Mouse (Mus musculus) bone marrow macrophage, adult 2 months (primary cell): ENCODE data around the gene Snx9.

Experiments used
- CTCF ChIP-seq: IDR thresholded peaks from 2 replicates; pipeline ENCODE4 v1.5.1; 2012; ENCODE audit warnings: low read depth, mild to moderate bottlenecking, low read length, moderate library complexity
- POLR2A ChIP-seq: IDR thresholded peaks from 2 replicates; pipeline ENCODE4 v1.6.1; 2012; ENCODE audit warnings: mild to moderate bottlenecking, low read depth, low read length, borderline replicate concordance

DNA sequence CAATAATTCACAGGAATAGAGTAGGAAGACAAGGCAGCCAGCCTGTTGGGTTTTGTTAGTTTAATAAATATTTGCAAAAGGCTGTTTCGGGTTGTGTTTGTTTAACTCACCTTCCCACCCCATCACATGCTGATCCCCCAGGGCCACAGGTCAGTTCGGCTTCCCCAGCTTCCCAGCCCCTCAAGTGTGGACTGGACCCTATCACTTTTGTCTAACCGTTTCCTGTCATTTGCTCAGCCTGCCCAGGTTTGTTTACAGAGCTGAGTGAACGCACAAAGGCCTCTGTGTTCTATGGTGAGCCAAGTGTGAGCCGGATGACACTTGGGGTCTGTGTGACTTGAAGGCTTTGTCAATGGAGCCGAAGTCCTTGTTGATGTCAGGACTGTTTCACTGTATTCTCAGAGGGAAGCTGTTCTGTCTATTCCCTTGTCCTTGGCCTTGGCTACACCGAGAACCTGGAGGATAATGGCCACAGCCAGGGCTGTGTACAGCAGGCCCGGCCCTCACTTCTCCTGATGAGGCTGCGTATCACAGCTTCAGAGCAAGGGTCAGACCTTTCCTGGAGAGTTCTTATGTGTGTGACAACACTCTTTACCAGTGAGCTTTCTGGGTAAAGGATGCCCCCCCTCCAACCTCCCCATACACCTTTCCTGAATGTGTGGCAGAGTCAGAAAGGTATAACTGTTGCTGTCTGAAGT, 124.1 kb downstream of the Snx9 start:
- TF ChIP-seq CTCF (no peak), POLR2A (no peak)
